Mouse (Mus musculus) lung, postnatal 0 days (tissue): ENCODE data around the gene Mmp20.

Experiments
- CTCF ChIP-seq: IDR thresholded peaks from 2 replicates; pipeline ENCODE4 v1.5.1; 2016; ENCODE audit warnings: antibody characterized with exemption, mild to moderate bottlenecking
- EP300 ChIP-seq: IDR thresholded peaks from 2 replicates; pipeline ENCODE4 v1.6.1; 2016; ENCODE audit warnings: antibody characterized with exemption, mild to moderate bottlenecking, control low read depth

- no peak for TF ChIP-seq CTCF
- TF ChIP-seq EP300: no peak
Observed at GRCm38 (mm10) chr9:7691790-7692189, 63.8 kb downstream of the Mmp20 start, which contains the start of gene Mmp7.
